Mouse (Mus musculus) spleen, adult 2 months (tissue): ENCODE data around the gene Rwdd2a. TPM values are rescaled to one million over a fixed set of nuclear protein-coding genes. Genes with fewer than 3 reads are reported as not detected.

Source experiments
- DNase-seq, 2 experiments: peaks; one replicate each; pipeline versions ENCODE4 v3.0.0 to v3.0.0-alpha.2; 2012 to 2021; ENCODE audit warnings: low spot score in 2 of 2, low read depth in 1 of 2
- H3K27ac ChIP-seq: fragments of 200-500 bp; 2 replicates; pipeline ENCODE4 v1.5.1; 2012; ENCODE audit warnings: low read length, inconsistent platforms; ENCODE audit not compliant: insufficient read depth
- H3K27me3 ChIP-seq: fragments of 200-500 bp; 2 replicates; pipeline ENCODE4 v1.6.1; 2012; ENCODE audit warnings: mild to moderate bottlenecking, moderate library complexity, low read length, inconsistent platforms; ENCODE audit not compliant: control insufficient read depth, insufficient read depth
- H3K36me3 ChIP-seq: fragments of 200-500 bp; 2 replicates; pipeline ENCODE4 v1.6.1; 2012; ENCODE audit warnings: mild to moderate bottlenecking, low read length, inconsistent platforms; ENCODE audit not compliant: control insufficient read depth, insufficient read depth
- H3K4me1 ChIP-seq: fragments of 200-500 bp; 2 replicates; pipeline ENCODE4 v1.6.1; 2011; ENCODE audit warnings: inconsistent platforms; ENCODE audit not compliant: control insufficient read depth, insufficient read depth, insufficient read length
- H3K4me3 ChIP-seq: fragments of 200-500 bp; 2 replicates; pipeline ENCODE4 v1.5.1; 2011; ENCODE audit warnings: mild to moderate bottlenecking, inconsistent platforms; ENCODE audit not compliant: insufficient read depth, insufficient read length; ENCODE audit errors: extremely low read depth
- CTCF ChIP-seq: fragments of 200-500 bp; IDR thresholded peaks from 2 replicates; pipeline ENCODE4 v1.5.1; 2011; ENCODE audit warnings: mild to moderate bottlenecking, inconsistent platforms; ENCODE audit not compliant: insufficient read depth, insufficient read length, insufficient replicate concordance; ENCODE audit errors: extremely low read depth
- POLR2A ChIP-seq: fragments of 200-500 bp; IDR thresholded peaks from 2 replicates; pipeline ENCODE4 v1.6.1; 2011; ENCODE audit warnings: low read depth, low read length, inconsistent platforms
- WGBS: fragments of 180-500 bp; shearing (Covaris S2); methylation state at CpG from one replicate; pipeline ENCODE4 v1.1.7; 2018; 5-methylcytosine and 5-hydroxymethylcytosine counted together
- polyA plus RNA-seq: library from polyadenylated mRNA; depleted of rRNA; stranded (reverse); fragments of >200 nt; gene quantifications from 2 replicates; pipeline ENCODE4 v1.2.3, GENCODE M21; 2012; rRNA removed

The Rwdd2a gene
- polyA plus RNA-seq, 1 experiment, result 0.96 TPM

- no peak for TF ChIP-seq CTCF
- TF ChIP-seq POLR2A, result no peak
- no peak for DNase-seq
- Histone ChIP-seq H3K4me1 (no peaks in the 10 kb centered on the region; the same call in 1 of the 2 replicates), H3K27me3 (no peaks in the 10 kb centered on the region), H3K27ac (no peak overlapping the region), H3K36me3 (no peaks in the 10 kb centered on the region), H3K4me3 (no peak overlapping the region)
- 58% methylated on average over 7 of the region's 7 CpGs for WGBS
Observed at GRCm38 (mm10) chr9:86617837-86618492, 46.2 kb downstream of the Rwdd2a start.

- Histone ChIP-seq H3K36me3 (no peaks in the 10 kb centered on the region), H3K4me1 (no peaks in the 10 kb centered on the region; the same call in 1 of the 2 replicates), H3K27ac (no peak overlapping the region), H3K27me3 (no peaks in the 10 kb centered on the region), H3K4me3 (no peak overlapping the region)
- DNase-seq, result no peak
- 91% methylated on average over 10 of the region's 10 CpGs for WGBS
- TF ChIP-seq POLR2A (no peak), CTCF (no peak)
Observed at GRCm38 (mm10) chr9:86619341-86620139, 47.7 kb downstream of the Rwdd2a start.

GRCm38 (mm10) chr9:86622062-86622461, 50.3 kb downstream of the Rwdd2a start:
- Histone ChIP-seq H3K27me3 (no peaks in the 10 kb centered on the region), H3K36me3 (no peaks in the 10 kb centered on the region), H3K4me3 (no peak overlapping the region), H3K4me1 (no peaks in the 10 kb centered on the region; the same call in 1 of the 2 replicates), H3K27ac (no peak overlapping the region)
- WGBS, result 86% methylated on average over 2 of the region's 2 CpGs
- no peak for DNase-seq
- no peak for TF ChIP-seq CTCF
- TF ChIP-seq POLR2A, result no peak

GRCm38 (mm10) chr9:86624039-86624438, 52.2 kb downstream of the Rwdd2a start:
- H3K36me3 ChIP-seq, result no peaks in the 10 kb centered on the region
- H3K27ac ChIP-seq, result no peak overlapping the region
- no peaks in the 10 kb centered on the region for H3K27me3 ChIP-seq
- no peak for TF ChIP-seq POLR2A
- TF ChIP-seq CTCF, result no peak
- no peak for DNase-seq
- no peaks in the 10 kb centered on the region for H3K4me1 ChIP-seq
- no peak overlapping the region for H3K4me3 ChIP-seq
- 49% methylated on average over 12 of the region's 12 CpGs for WGBS

Other genes with a start within 250 kb of the Rwdd2a start
- gene Ube2cbp, start 107.0 kb upstream of the Rwdd2a start, polyA plus RNA-seq, result 1.0 TPM in 2 replicates
- gene Dop1a, start 104.8 kb upstream of the Rwdd2a start, polyA plus RNA-seq, result 7.0 and 10.0 TPM in 2 replicates
- 2.2 TPM in 2 replicates for gene Pgm3, start 149 bp upstream of the Rwdd2a start, polyA plus RNA-seq
- 1.4 and 2.0 TPM in 2 replicates for gene Me1, start 124.0 kb downstream of the Rwdd2a start, polyA plus RNA-seq
- 0.06 and 0.12 TPM in 2 replicates for gene Prss35, start 171.7 kb downstream of the Rwdd2a start, polyA plus RNA-seq